Mouse (Mus musculus) olfactory bulb, adult 2 months (tissue): Measurements from ENCODE around the gene Krt16.

Experiments used
- CTCF ChIP-seq: fragments of 200-500 bp; IDR thresholded peaks from 2 replicates; pipeline ENCODE4 v1.5.1; 2012; ENCODE audit warnings: low read depth, mild to moderate bottlenecking, low read length, moderate library complexity; ENCODE audit not compliant: insufficient read depth
- POLR2A ChIP-seq: fragments of 200-500 bp; IDR thresholded peaks from 2 replicates; pipeline ENCODE4 v1.6.1; 2012; ENCODE audit warnings: mild to moderate bottlenecking, low read depth, low read length, moderate library complexity; ENCODE audit not compliant: insufficient read depth

DNA sequence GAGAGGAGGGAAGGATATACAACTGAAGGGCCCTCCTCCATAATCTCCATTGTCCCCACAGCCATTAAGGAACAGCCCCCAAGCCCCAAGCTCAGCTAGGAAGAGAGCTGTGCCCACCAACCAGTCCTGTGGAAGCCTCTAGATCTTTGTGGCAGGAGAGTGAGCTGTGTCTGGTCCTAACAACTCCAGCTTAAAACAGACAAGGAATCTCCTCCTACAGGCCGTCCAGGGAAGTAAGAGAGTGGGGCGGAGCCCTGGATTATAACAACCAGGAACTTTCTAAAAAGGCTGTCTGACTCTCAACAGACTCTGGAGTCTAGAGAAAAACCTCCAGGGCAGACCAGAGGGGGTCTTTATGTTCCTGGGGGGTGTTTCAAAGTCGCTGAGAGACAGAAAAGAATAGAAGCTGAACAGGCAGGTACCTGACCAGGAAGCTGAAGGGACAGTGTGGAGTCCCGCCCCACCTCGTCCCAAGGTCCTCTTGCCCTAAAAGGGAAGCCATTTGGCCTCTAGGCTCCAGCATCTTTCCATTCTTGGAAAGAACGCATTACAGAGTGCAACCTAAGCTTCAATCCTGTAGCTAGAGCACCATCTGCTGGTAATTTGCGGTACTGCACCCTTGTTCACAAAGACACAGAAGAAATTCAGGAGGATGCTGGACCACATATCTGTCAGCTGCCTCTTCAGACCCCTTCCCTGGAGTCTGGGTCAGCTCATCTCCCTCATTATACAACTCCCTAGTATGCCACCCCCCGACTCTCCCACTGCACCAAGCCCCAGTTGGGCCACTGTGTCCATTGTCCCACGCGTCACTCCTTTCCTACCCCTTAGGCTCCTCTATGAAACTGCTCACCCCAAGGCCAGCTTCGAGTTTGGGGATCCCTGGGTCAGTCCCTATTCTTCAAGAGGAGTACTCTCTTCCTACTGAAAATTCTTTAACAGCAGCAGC is 33.2 kb upstream of the Krt16 start:
- TF ChIP-seq CTCF: peak; percentile 31; the same call in 1 of the 2 replicates
- TF ChIP-seq POLR2A: no peak
